Comparison of ENCODE assay signal across 17 mouse cellular contexts in the genomic region with DNA sequence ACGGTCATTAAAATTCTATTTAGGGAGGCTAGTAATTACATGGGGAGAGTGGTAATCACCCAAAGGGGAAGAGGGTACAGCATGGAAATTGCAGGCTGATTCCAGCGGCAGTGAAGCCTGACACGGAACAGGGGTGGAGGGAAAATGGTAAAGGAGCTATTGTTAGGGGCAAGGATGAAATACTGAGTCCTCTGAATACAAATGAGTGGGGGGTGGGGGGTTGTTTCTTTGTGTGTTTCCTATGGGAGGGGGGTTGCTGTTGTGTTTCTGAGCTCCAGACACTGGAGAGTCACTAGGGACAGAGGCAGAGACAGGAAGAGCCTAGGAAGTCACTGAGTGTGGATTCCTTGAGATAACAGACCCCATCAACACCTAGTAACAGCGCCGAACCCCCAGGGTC. TPM values are rescaled to one million over a fixed set of nuclear protein-coding genes. Genes with fewer than 3 reads are reported as not detected.
DNase-seq lines count a peak whose midpoint lies in the region; ATAC-seq and TF ChIP-seq lines count a peak whose summit lies in the region.
"Had no signal": no experiment of that assay in that cellular context is flagged by ENCODE, and none has a peak within 500 bp of the region (broad histone marks: within the 10 kb centered on the region; RNA-seq: fewer than 3 reads in every experiment).

No protein-coding gene starts in this region.

- H3K4me1 ChIP-seq in heart, embryonic 16.5 days (ENCODE audit: control insufficient read depth, insufficient read depth, low read length) = peaks cover 9% of the 10 kb centered on the region
- H3K4me1 ChIP-seq in hindbrain, embryonic 16.5 days (ENCODE audit: control insufficient read depth, insufficient read depth, low read depth, low read length) = peaks cover 7% of the 10 kb centered on the region
- H3K4me1 ChIP-seq: embryonic facial prominence, embryonic 12.5 days; kidney, embryonic 15.5 days; limb, embryonic 13.5 days; liver, embryonic 15.5 days; stomach, embryonic 15.5 days had no signal

- 0 out of 2 replicates have a peak, but pooled peaks cover 3% of the 10 kb centered on the region for H3K27me3 ChIP-seq in heart, embryonic 16.5 days (ENCODE audit: control insufficient read depth, insufficient read depth, low read length)
- H3K27me3 ChIP-seq in hindbrain, embryonic 16.5 days (replicated peaks; ENCODE audit: control insufficient read depth, insufficient read depth, low read length) = no peaks in the 10 kb centered on the region
- H3K27me3 ChIP-seq: embryonic facial prominence, embryonic 12.5 days; kidney, embryonic 15.5 days; liver, embryonic 15.5 days; stomach, embryonic 15.5 days had no signal

- no peak for ATAC-seq in heart, embryonic 16.5 days (replicated peaks; ENCODE audit: extremely low read depth, insufficient read depth, low FRiP score)
- ATAC-seq in hindbrain, embryonic 16.5 days = peak; percentile 34

- 11% methylated on average over 5 of the region's 5 CpGs for WGBS in heart, embryonic 16.5 days
- WGBS in hindbrain, embryonic 16.5 days = 21% methylated on average over 5 of the region's 5 CpGs

- DNase-seq in embryo, embryonic 10.5 days (ENCODE audit: low spot score) = peak; percentile 43
- no peak for DNase-seq in embryo, embryonic 10 days (ENCODE audit: low spot score)
- no peak for DNase-seq in heart, adult 18-20 months
- peak; percentile 61 for DNase-seq in brain, embryonic 14.5 days (ENCODE audit: low read depth)
- no peak for DNase-seq in spleen, adult 18-20 months
- DNase-seq in right cerebral cortex, postnatal 25 days = no peak
- DNase-seq: adrenal gland, postnatal 14 days; cerebellum, adult 9-11 months; lung, postnatal 14 days had no signal

- TF ChIP-seq POLR2A in brain, embryonic 14.5 days (IDR thresholded peaks at IDR 0.05; ENCODE audit: borderline replicate concordance, extremely low read depth, insufficient read depth, insufficient read length, poor library complexity, severe bottlenecking) = no peak

- peaks cover 8% of the 10 kb centered on the region for H3K9me3 ChIP-seq in heart, embryonic 16.5 days (replicated peaks; ENCODE audit: control insufficient read depth, low read length)
- H3K9me3 ChIP-seq in hindbrain, embryonic 16.5 days (ENCODE audit: control insufficient read depth, low read length) = no peaks in the 10 kb centered on the region
- H3K9me3 ChIP-seq: embryonic facial prominence, embryonic 12.5 days; kidney, embryonic 15.5 days; liver, embryonic 15.5 days; stomach, embryonic 15.5 days had no signal

- no peak overlapping the region for H3K4me3 ChIP-seq in heart, embryonic 16.5 days (ENCODE audit: low read length)
- no peak overlapping the region for H3K4me3 ChIP-seq in hindbrain, embryonic 16.5 days (ENCODE audit: low read length)
- H3K4me3 ChIP-seq: embryonic facial prominence, embryonic 12.5 days; kidney, embryonic 15.5 days; left cerebral cortex, adult 2 months; limb, embryonic 13.5 days; liver, embryonic 15.5 days; stomach, embryonic 15.5 days had no signal

- no peak overlapping the region for H3K9ac ChIP-seq in heart, embryonic 16.5 days (ENCODE audit: low read length)
- H3K9ac ChIP-seq in hindbrain, embryonic 16.5 days (ENCODE audit: low read depth, low read length) = no peak overlapping the region
- H3K9ac ChIP-seq: embryonic facial prominence, embryonic 12.5 days; kidney, embryonic 15.5 days; limb, embryonic 13.5 days; liver, embryonic 15.5 days; stomach, embryonic 15.5 days had no signal

- peak overlapping the region; percentile 12; the same call in 1 of the 2 replicates for H3K4me2 ChIP-seq in heart, embryonic 16.5 days (ENCODE audit: low read depth, low read length)
- H3K4me2 ChIP-seq in hindbrain, embryonic 16.5 days (ENCODE audit: low read length) = no peak overlapping the region
- H3K4me2 ChIP-seq: embryonic facial prominence, embryonic 12.5 days; kidney, embryonic 15.5 days; limb, embryonic 13.5 days; liver, embryonic 15.5 days; stomach, embryonic 15.5 days had no signal

- no peak for TF ChIP-seq CTCF in brain, embryonic 14.5 days (IDR thresholded peaks at IDR 0.05; ENCODE audit: borderline replicate concordance, extremely low read depth, insufficient read depth, insufficient read length)

- H3K27ac ChIP-seq in heart, embryonic 16.5 days (ENCODE audit: low read length) = no peak overlapping the region; the same call in 1 of the 2 replicates
- no peak overlapping the region for H3K27ac ChIP-seq in hindbrain, embryonic 16.5 days (ENCODE audit: low read depth, low read length)
- H3K27ac ChIP-seq: embryonic facial prominence, embryonic 12.5 days; kidney, embryonic 15.5 days; limb, embryonic 13.5 days; liver, embryonic 15.5 days; stomach, embryonic 15.5 days had no signal

- H3K36me3 ChIP-seq in heart, embryonic 16.5 days (ENCODE audit: control insufficient read depth, insufficient read depth) = no peaks in the 10 kb centered on the region
- no peaks in the 10 kb centered on the region for H3K36me3 ChIP-seq in hindbrain, embryonic 16.5 days (ENCODE audit: control insufficient read depth, insufficient read depth, low read length)
- H3K36me3 ChIP-seq: embryonic facial prominence, embryonic 12.5 days; kidney, embryonic 15.5 days; limb, embryonic 13.5 days; liver, embryonic 15.5 days; stomach, embryonic 15.5 days had no signal

RNA-seq across cellular contexts. Expression of a gene that starts 48.1 kb away (rescaled TPM):
- polyA plus RNA-seq in heart, embryonic 16.5 days (2015; fragmentation: Nextera tagmentation; extraction: Ambion mirVana) = 0.09 and 0.12 TPM in 2 replicates
- under 1 TPM; 0.37 to 0.51 TPM for total RNA-seq in heart, adult 18-20 months (2021)
- polyA plus RNA-seq in brain, embryonic 14.5 days (2012; rRNA removed) = 0.96 and 1.0 TPM in 2 replicates
- 1.1 TPM in 2 replicates for polyA plus RNA-seq in hindbrain, embryonic 16.5 days (2015; fragmentation: Nextera tagmentation; extraction: Ambion mirVana)
- polyA plus RNA-seq: kidney, embryonic 15.5 days had no signal

Comparison
In these comparisons a context has a peak if more than half of its experiments do, and no peak if none do; other contexts are left out.
1. DNase-seq: peak in embryo, embryonic 10.5 days (single experiment) and brain, embryonic 14.5 days (single experiment); none in embryo, embryonic 10 days (single experiment), heart, adult 18-20 months (0 of 2), spleen, adult 18-20 months (0 of 2) and right cerebral cortex, postnatal 25 days (single experiment).